Mouse (Mus musculus): Measurements from ENCODE around the gene Nlk. TPM values are rescaled to one million over a fixed set of nuclear protein-coding genes. Genes with fewer than 3 reads are reported as not detected.
"Not testable (repeated sequence)": the region's sequence is repeated elsewhere in the genome, so short reads cannot be mapped to it uniquely, and the experiment has no call there.

Nlk gene
- polyA plus RNA-seq, 1 experiment from 2014 or later: 34.1 TPM

DNA sequence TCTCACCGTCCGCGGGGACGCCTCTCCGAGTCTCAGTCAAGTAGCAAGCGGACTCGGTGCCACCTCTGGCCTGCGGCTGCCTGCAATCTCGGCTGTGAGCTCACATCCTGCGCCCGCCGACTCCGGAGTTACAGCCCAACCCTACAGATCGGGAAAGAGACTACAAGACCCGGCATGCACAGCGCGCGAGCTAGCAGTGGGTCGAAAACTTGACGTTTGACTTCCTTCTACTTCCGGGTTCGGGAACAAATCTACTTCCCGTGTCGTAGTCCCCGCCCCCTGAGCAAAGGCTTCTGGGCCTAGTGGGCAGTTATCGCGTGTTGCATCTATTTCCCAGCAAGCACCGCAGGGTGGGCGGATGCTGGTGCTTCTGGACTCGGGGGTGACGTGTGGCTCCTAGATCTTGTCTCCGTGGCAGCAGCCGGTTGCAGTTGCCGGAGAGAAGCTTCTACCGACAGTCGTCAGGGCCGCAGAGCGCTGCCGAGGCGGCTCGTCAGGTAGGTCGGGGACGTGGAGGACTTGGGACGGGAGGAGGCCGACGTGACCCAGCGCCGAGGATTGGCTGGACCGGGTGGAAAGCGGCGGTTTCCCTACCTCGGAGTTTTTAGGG, 161.0 kb downstream of the Nlk start, which contains the start of the genes Tnfaip1 and Ift20:
TSS of gene Tnfaip1 (minus strand) at position 253 of the 610 bp plus-strand sequence.
TSS of gene Ift20 (plus strand) at position 282 of the 610 bp plus-strand sequence.
- under 1% methylated on average over 52 of the region's 52 CpGs for WGBS
- ATAC-seq: peak; percentile 98
- H3K36me3 ChIP-seq (ENCODE audit: poor library complexity, severe bottlenecking): peaks cover 34% of the 10 kb centered on the region
- H3K9ac ChIP-seq: peak within 1 kb of the TSS; percentile 81
- no peaks in the 10 kb centered on the region for H3K27me3 ChIP-seq
- H3K27ac ChIP-seq: peak within 1 kb of the TSS; percentile 88
- H3K9me3 ChIP-seq (replicated peaks): no peaks in the 10 kb centered on the region
- peak within 1 kb of the TSS; percentile 67 for H3K4me3 ChIP-seq
- peaks cover 29% of the 10 kb centered on the region for H3K4me1 ChIP-seq
- H3K4me2 ChIP-seq: peak within 1 kb of the TSS; percentile 80

DNA sequence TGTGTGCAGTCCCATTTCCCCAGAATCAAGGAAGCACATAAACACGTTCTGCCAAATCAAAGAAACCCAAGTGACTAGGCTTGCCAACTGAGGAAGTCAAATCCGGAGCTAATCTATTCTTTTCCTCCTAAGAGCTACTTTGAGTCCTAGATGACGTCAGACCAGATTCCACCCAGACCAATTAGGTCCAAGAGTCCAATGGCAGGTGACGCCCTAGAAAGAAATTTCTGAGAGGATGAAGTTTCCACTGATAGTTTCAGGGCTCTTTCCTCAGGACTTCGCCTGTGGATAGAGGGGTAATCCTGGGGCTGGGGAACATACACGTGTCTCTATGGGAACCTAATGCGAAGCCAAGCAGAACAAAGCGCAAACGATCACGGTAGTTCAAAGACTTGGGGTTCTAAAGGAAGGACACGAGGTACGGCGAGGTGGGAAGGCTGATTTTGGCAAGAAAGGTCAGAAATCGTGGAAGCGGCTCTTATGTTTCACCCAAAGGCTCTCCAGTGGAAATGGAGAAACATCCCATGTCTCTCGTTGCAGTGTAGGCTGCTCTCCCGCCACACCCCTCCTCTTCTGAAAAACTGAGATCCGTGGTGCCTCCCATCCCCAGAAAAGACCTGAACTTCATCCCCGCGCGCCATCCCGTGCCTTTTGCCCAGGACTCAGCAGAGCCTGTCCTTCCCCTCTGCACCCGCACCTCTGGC, 161.6 kb downstream of the Nlk start:
- Histone ChIP-seq H3K9ac (peak overlapping the region; percentile 77), H3K36me3 (ENCODE audit: poor library complexity, severe bottlenecking) (peaks cover 28% of the 10 kb centered on the region), H3K4me3 (peak overlapping the region; percentile 67), H3K27me3 (no peaks in the 10 kb centered on the region), H3K4me1 (peaks cover 29% of the 10 kb centered on the region), H3K4me2 (peak overlapping the region; percentile 80), H3K9me3 (replicated peaks) (no peaks in the 10 kb centered on the region), H3K27ac (peak overlapping the region; percentile 88)
- under 1% methylated on average over 23 of the region's 23 CpGs for WGBS
- ATAC-seq: peak; percentile 5; the same call in 1 of the 2 replicates

DNA sequence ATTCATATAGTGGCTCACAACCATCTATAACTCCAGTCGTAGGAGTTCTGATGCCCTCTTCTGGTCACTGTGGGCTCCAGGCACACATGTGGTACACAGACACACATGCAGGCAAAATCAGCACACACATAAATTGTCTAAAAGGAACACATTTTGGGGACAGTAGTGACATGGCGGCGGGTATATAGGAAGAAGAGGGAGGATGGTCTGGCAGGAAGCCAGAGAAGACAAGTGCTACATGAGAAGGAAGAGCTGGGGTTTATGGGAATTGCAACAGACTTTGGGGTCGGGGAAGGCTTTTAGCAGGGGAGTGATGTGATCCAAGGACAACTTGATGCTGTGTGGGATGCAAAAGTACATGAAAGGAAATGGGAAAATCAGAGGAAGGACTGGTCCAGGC, 162.7 kb downstream of the Nlk start:
- Histone ChIP-seq H3K4me3 (peak overlapping the region; percentile 67), H3K27me3 (no peaks in the 10 kb centered on the region), H3K4me1 (peaks cover 29% of the 10 kb centered on the region), H3K9me3 (replicated peaks) (no peaks in the 10 kb centered on the region), H3K9ac (peak overlapping the region; percentile 77; the same call in 1 of the 2 replicates), H3K4me2 (peak overlapping the region; percentile 80), H3K27ac (no peak overlapping the region), H3K36me3 (ENCODE audit: poor library complexity, severe bottlenecking) (peaks cover 25% of the 10 kb centered on the region)
- ATAC-seq: no peak
- 94% methylated on average over 4 of the region's 4 CpGs for WGBS

DNA sequence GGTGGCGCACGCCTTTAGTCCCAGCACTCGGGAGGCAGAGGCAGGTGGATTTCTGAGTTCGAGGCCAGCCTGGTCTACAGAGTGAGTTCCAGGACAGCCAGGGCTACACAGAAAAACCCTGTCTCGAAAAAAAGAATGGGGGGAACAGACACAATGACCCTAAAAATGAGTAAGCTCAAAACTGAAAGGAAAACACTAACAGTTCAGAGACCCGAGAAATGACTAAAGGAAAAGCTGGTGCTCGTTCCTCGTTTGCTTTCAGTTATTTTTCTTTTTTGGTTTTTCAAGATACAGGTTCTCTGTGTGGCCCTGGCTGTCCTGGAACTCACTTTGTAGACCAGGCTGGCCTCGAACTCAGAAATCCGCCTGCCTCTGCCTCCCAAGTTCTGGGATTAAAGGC, 165.7 kb downstream of the Nlk start:
- H3K9ac ChIP-seq; ATAC-seq; H3K4me3 ChIP-seq; H3K4me2 ChIP-seq; H3K27me3 ChIP-seq; H3K27ac ChIP-seq; H3K9me3 ChIP-seq (replicated peaks): not testable (repeated sequence)
- H3K4me1 ChIP-seq: peaks cover 15% of the 10 kb centered on the region
- 96% methylated on average over 10 of the region's 10 CpGs for WGBS
- H3K36me3 ChIP-seq (ENCODE audit: poor library complexity, severe bottlenecking): peaks cover 44% of the 10 kb centered on the region

DNA sequence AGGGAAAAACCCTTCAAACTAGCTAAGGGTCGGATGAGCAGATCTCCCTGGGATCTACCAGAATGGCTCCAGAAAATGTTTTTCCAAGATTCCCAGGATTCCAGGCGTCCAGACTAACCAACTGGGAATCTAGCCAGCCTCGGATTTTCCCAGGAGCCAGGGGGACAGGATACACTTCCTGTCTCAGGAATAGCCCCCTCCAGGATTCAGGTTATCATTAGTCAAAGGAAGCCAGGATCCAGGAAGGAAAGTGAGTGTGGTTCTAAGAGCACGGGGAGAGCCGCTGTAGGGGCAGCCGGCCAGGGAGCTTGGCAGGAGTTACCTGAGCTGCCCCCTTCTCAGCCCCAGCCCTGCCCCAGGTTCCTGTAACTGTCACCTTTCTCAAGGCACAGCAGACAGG, 166.1 kb downstream of the Nlk start:
- Histone ChIP-seq H3K36me3 (ENCODE audit: poor library complexity, severe bottlenecking) (peaks cover 48% of the 10 kb centered on the region), H3K27ac (no peak overlapping the region), H3K4me3 (no peak overlapping the region), H3K4me1 (peaks cover 15% of the 10 kb centered on the region), H3K9ac (no peak overlapping the region), H3K4me2 (no peak overlapping the region), H3K27me3 (no peaks in the 10 kb centered on the region), H3K9me3 (replicated peaks) (no peaks in the 10 kb centered on the region)
- ATAC-seq: no peak
- WGBS: 87% methylated on average over 6 of the region's 6 CpGs

- Histone ChIP-seq H3K36me3 (ENCODE audit: poor library complexity, severe bottlenecking) (peaks cover 59% of the 10 kb centered on the region), H3K9ac (no peak overlapping the region), H3K4me3 (no peak overlapping the region), H3K27ac (no peak overlapping the region), H3K4me1 (peaks cover 11% of the 10 kb centered on the region), H3K4me2 (no peak overlapping the region), H3K27me3 (no peaks in the 10 kb centered on the region), H3K9me3 (replicated peaks) (no peaks in the 10 kb centered on the region)
- 92% methylated on average over 12 of the region's 12 CpGs for WGBS
- no peak for ATAC-seq
These were observed 167.2 kb downstream of the Nlk start for GRCm38 (mm10) chr11:78530001-78530400.

DNA sequence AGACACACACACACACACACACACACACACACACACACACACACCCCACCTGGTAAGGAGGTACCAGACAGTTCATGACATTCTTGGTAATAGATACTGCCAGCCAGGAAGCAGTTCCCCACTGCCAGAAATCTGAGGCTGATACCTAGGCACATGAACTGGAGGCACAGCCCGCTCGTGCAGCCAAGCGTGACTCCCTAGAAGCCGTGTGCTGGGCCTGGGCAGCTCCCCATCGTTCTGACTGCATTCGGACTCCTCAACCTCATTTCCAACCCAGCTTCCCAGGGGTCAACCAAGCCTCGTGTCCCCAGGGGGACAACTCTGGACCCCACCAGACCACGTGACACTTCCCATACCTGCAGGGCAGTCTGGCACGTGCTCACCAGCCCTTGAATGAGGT, 168.5 kb downstream of the Nlk start:
- Histone ChIP-seq H3K27me3 (no peaks in the 10 kb centered on the region), H3K4me2 (no peak overlapping the region), H3K9me3 (replicated peaks) (no peaks in the 10 kb centered on the region), H3K4me3 (no peak overlapping the region), H3K36me3 (ENCODE audit: poor library complexity, severe bottlenecking) (peaks cover 72% of the 10 kb centered on the region), H3K27ac (no peak overlapping the region), H3K9ac (no peak overlapping the region), H3K4me1 (peaks cover 5% of the 10 kb centered on the region)
- no peak for ATAC-seq
- WGBS: 83% methylated on average over 9 of the region's 9 CpGs

DNA sequence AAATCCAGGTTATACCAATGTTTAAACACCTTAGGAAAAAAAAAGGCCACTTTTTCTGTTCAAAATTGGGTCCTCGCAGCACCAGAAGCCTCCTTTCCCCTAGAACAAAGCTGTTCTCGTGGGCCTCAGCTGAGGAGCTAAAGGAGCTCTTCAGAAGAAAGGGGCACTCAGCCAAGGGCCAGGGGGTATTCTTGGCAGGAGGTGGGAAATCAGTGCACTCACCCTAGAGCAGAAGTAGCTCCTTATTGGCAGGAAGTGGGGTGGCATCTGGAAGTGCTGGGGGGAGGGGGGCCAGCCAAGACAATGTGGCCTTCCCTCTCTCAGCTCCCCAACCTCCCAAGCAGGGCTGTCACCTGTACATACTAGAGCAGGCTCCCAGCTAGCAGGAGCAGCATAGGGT, 172.3 kb downstream of the Nlk start:
- no peak overlapping the region for H3K9ac ChIP-seq
- WGBS: 59% methylated on average over 2 of the region's 2 CpGs
- H3K36me3 ChIP-seq (ENCODE audit: poor library complexity, severe bottlenecking): peaks cover 100% of the 10 kb centered on the region
- no peaks in the 10 kb centered on the region for H3K27me3 ChIP-seq
- ATAC-seq: no peak
- H3K4me3 ChIP-seq: no peak overlapping the region
- H3K9me3 ChIP-seq (replicated peaks): no peaks in the 10 kb centered on the region
- no peak overlapping the region for H3K27ac ChIP-seq
- no peak overlapping the region for H3K4me2 ChIP-seq
- peaks cover 5% of the 10 kb centered on the region for H3K4me1 ChIP-seq

DNA sequence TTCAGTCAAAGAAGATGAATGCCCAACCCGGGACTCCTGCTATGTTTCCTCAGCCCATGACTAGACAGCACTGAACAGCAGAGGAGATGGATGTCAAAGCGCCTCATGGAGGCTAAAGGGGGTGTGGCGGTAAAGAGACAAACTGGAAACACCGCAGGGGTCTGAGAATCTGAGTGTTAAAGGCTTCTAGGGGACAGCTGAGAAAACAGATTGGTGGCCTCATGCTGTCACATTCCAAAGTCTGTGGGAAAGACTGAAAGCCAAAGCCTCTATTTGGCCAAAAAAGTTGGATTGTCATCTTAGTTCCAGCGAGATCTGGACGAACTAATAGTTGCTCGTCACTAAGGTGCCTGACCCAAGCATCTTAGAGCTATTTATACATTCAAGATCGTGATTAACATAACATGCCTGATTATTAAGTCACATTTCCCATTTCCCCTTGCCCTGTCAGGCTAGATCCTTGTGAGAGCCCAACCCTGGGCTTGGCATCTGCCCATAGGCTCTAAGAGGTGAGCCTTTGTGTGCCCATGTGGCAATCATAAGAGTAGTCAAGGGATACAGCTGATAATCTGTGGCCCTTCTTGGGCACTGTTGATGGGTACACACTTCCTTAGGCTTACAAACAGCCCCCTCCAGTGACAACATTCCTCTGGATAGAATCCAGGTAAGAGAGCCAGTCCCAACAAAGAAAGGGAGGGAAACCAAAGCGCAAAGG, 173.8 kb downstream of the Nlk start:
- H3K9me3 ChIP-seq (replicated peaks): no peaks in the 10 kb centered on the region
- ATAC-seq: no peak
- WGBS: 89% methylated on average over 9 of the region's 9 CpGs
- no peak overlapping the region for H3K4me3 ChIP-seq
- H3K36me3 ChIP-seq (ENCODE audit: poor library complexity, severe bottlenecking): peaks cover 100% of the 10 kb centered on the region
- no peak overlapping the region for H3K27ac ChIP-seq
- no peaks in the 10 kb centered on the region for H3K27me3 ChIP-seq
- H3K4me1 ChIP-seq: peaks cover 5% of the 10 kb centered on the region
- H3K4me2 ChIP-seq: no peak overlapping the region
- H3K9ac ChIP-seq: no peak overlapping the region

- 97% methylated on average over 1 of the region's 1 CpGs for WGBS
- no peak overlapping the region for H3K4me3 ChIP-seq
- ATAC-seq: no peak
- H3K27me3 ChIP-seq: no peaks in the 10 kb centered on the region
- no peak overlapping the region for H3K9ac ChIP-seq
- H3K4me2 ChIP-seq: no peak overlapping the region
- peaks cover 5% of the 10 kb centered on the region for H3K4me1 ChIP-seq
- H3K36me3 ChIP-seq (ENCODE audit: poor library complexity, severe bottlenecking): peaks cover 100% of the 10 kb centered on the region
- no peak overlapping the region for H3K27ac ChIP-seq
- H3K9me3 ChIP-seq (replicated peaks): no peaks in the 10 kb centered on the region
These were observed 174.6 kb downstream of the Nlk start for GRCm38 (mm10) chr11:78522481-78522997.

DNA sequence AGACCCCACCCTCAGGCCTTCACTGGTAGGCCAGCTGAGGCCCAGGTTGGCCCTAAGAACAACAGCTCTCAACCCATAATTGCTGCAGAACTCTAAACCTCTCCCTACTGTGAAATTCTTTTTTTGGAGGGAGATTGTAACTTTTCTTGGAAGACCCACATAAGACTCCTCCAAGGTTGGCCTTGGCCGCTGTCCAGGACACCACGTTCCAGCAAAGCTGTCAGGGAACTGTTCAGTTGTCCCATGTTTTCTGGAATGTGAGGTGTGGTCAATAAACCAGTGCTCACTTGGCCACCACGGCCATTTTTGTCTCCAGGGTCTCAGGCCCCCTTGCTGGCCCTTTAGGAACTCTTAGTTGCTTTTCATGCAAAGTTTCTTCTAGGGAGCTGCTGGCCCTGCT, 175.3 kb downstream of the Nlk start:
- no peaks in the 10 kb centered on the region for H3K9me3 ChIP-seq (replicated peaks)
- no peak for ATAC-seq
- peaks cover 5% of the 10 kb centered on the region for H3K4me1 ChIP-seq
- H3K4me3 ChIP-seq: no peak overlapping the region
- no peak overlapping the region for H3K9ac ChIP-seq
- H3K4me2 ChIP-seq: no peak overlapping the region
- no peak overlapping the region for H3K27ac ChIP-seq
- WGBS: 96% methylated on average over 3 of the region's 3 CpGs
- peaks cover 95% of the 10 kb centered on the region for H3K36me3 ChIP-seq (ENCODE audit: poor library complexity, severe bottlenecking)
- H3K27me3 ChIP-seq: no peaks in the 10 kb centered on the region

DNA sequence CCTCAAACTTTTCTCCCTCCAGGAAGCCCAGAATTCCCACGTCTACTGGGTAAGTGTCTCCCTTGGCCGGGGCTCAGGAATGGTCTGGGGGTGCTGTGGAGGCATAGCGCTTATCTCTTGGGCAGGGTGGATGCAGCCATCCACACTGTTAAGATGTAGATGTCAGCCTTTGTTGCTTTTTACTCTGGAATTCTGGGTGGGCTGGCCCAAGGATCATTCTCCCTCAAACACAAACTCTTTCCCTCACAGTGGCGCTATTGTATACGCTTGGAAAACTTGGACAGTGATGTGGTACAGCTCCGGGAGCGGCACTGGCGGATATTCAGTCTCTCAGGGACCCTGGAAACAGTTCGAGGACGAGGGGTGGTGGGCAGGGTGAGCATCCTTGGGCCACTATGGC, 178.2 kb downstream of the Nlk start:
- no peak overlapping the region for H3K9ac ChIP-seq
- no peak overlapping the region for H3K4me3 ChIP-seq
- ATAC-seq: no peak
- H3K4me2 ChIP-seq: no peak overlapping the region
- no peaks in the 10 kb centered on the region for H3K9me3 ChIP-seq (replicated peaks)
- no peak overlapping the region for H3K27ac ChIP-seq
- peaks cover 95% of the 10 kb centered on the region for H3K36me3 ChIP-seq (ENCODE audit: poor library complexity, severe bottlenecking)
- no peaks in the 10 kb centered on the region for H3K27me3 ChIP-seq
- 93% methylated on average over 10 of the region's 10 CpGs for WGBS
- no peaks in the 10 kb centered on the region; the same call in 1 of the 2 replicates for H3K4me1 ChIP-seq

Measured in forebrain, embryonic 13.5 days (tissue).